Mouse (Mus musculus): ENCODE data around the gene Bcl2l10.
A peak's percentile ranks its signal among the peaks of the same experiment; 100 is the strongest.

Bcl2l10 gene

GRCm38 (mm10) chr9:75322099-75322885, 25.3 kb upstream of the Bcl2l10 start:
- no peak for TF ChIP-seq POU5F1 (IDR thresholded peaks at IDR 0.05; ENCODE audit: borderline replicate concordance, low read length)
- no peak for TF ChIP-seq NANOG (IDR thresholded peaks at IDR 0.05; ENCODE audit: borderline replicate concordance, low read length)
- no peak for TF ChIP-seq CTCF (conservative IDR thresholded peaks at IDR 0.05; ENCODE audit: low read length)
- Histone ChIP-seq H3K27me3 (ENCODE audit: insufficient read depth, low read length) (no peaks in the 10 kb centered on the region; the same call in 1 of the 2 replicates), H3K4me1 (replicated peaks; ENCODE audit: low read depth, low read length) (peaks cover 56% of the 10 kb centered on the region), H3K4me3 (replicated peaks; ENCODE audit: low read length) (no peak overlapping the region), H3K9me3 (ENCODE audit: low read length) (no peaks in the 10 kb centered on the region), H3K36me3 (ENCODE audit: insufficient read depth, low read length) (0 out of 2 replicates have a peak, but pooled peaks cover 5% of the 10 kb centered on the region)

- Histone ChIP-seq H3K4me3 (replicated peaks; ENCODE audit: low read length) (no peak overlapping the region), H3K4me1 (replicated peaks; ENCODE audit: low read depth, low read length) (peaks cover 50% of the 10 kb centered on the region), H3K9me3 (ENCODE audit: low read length) (no peaks in the 10 kb centered on the region), H3K27me3 (ENCODE audit: insufficient read depth, low read length) (no peaks in the 10 kb centered on the region), H3K36me3 (ENCODE audit: insufficient read depth, low read length) (peaks cover 14% of the 10 kb centered on the region; the same call in 1 of the 2 replicates)
- no peak for TF ChIP-seq POU5F1 (IDR thresholded peaks at IDR 0.05; ENCODE audit: borderline replicate concordance, low read length)
- TF ChIP-seq CTCF (conservative IDR thresholded peaks at IDR 0.05; ENCODE audit: low read length), result no peak
- no peak for TF ChIP-seq NANOG (IDR thresholded peaks at IDR 0.05; ENCODE audit: borderline replicate concordance, low read length)
Observed at GRCm38 (mm10) chr9:75328047-75328446, 19.5 kb upstream of the Bcl2l10 start.

GRCm38 (mm10) chr9:75330821-75331220, 16.7 kb upstream of the Bcl2l10 start:
- Histone ChIP-seq H3K27me3 (ENCODE audit: insufficient read depth, low read length) (no peaks in the 10 kb centered on the region), H3K9me3 (ENCODE audit: low read length) (no peaks in the 10 kb centered on the region), H3K4me1 (replicated peaks; ENCODE audit: low read depth, low read length) (peaks cover 46% of the 10 kb centered on the region), H3K4me3 (replicated peaks; ENCODE audit: low read length) (no peak overlapping the region), H3K36me3 (ENCODE audit: insufficient read depth, low read length) (peaks cover 27% of the 10 kb centered on the region)
- no peak for TF ChIP-seq POU5F1 (IDR thresholded peaks at IDR 0.05; ENCODE audit: borderline replicate concordance, low read length)
- no peak for TF ChIP-seq CTCF (conservative IDR thresholded peaks at IDR 0.05; ENCODE audit: low read length)
- no peak for TF ChIP-seq NANOG (IDR thresholded peaks at IDR 0.05; ENCODE audit: borderline replicate concordance, low read length)

- peaks cover 29% of the 10 kb centered on the region for H3K4me1 ChIP-seq (replicated peaks; ENCODE audit: low read depth, low read length)
- no peaks in the 10 kb centered on the region for H3K9me3 ChIP-seq (ENCODE audit: low read length)
- no peak overlapping the region for H3K4me3 ChIP-seq (replicated peaks; ENCODE audit: low read length)
- TF ChIP-seq CTCF (conservative IDR thresholded peaks at IDR 0.05; ENCODE audit: low read length) (peak; percentile 43), NANOG (IDR thresholded peaks at IDR 0.05; ENCODE audit: borderline replicate concordance, low read length) (no peak), POU5F1 (IDR thresholded peaks at IDR 0.05; ENCODE audit: borderline replicate concordance, low read length) (no peak)
- H3K36me3 ChIP-seq (ENCODE audit: insufficient read depth, low read length), result peaks cover 61% of the 10 kb centered on the region
- H3K27me3 ChIP-seq (ENCODE audit: insufficient read depth, low read length), result no peaks in the 10 kb centered on the region
Observed at GRCm38 (mm10) chr9:75334440-75334839, 13.1 kb upstream of the Bcl2l10 start.

GRCm38 (mm10) chr9:75338016-75338415, 9.5 kb upstream of the Bcl2l10 start:
- Histone ChIP-seq H3K36me3 (ENCODE audit: insufficient read depth, low read length) (peaks cover 59% of the 10 kb centered on the region), H3K9me3 (ENCODE audit: low read length) (no peaks in the 10 kb centered on the region), H3K4me1 (replicated peaks; ENCODE audit: low read depth, low read length) (peaks cover 15% of the 10 kb centered on the region), H3K4me3 (replicated peaks; ENCODE audit: low read length) (no peak overlapping the region), H3K27me3 (ENCODE audit: insufficient read depth, low read length) (no peaks in the 10 kb centered on the region)
- TF ChIP-seq NANOG (IDR thresholded peaks at IDR 0.05; ENCODE audit: borderline replicate concordance, low read length) (no peak), POU5F1 (IDR thresholded peaks at IDR 0.05; ENCODE audit: borderline replicate concordance, low read length) (no peak), CTCF (conservative IDR thresholded peaks at IDR 0.05; ENCODE audit: low read length) (no peak)

- Histone ChIP-seq H3K9me3 (ENCODE audit: low read length) (no peaks in the 10 kb centered on the region), H3K27me3 (ENCODE audit: insufficient read depth, low read length) (0 out of 2 replicates have a peak, but pooled peaks cover 7% of the 10 kb centered on the region), H3K4me3 (replicated peaks; ENCODE audit: low read length) (no peak overlapping the region), H3K4me1 (replicated peaks; ENCODE audit: low read depth, low read length) (peaks cover 21% of the 10 kb centered on the region), H3K36me3 (ENCODE audit: insufficient read depth, low read length) (peaks cover 48% of the 10 kb centered on the region)
- TF ChIP-seq POU5F1 (IDR thresholded peaks at IDR 0.05; ENCODE audit: borderline replicate concordance, low read length) (no peak), NANOG (IDR thresholded peaks at IDR 0.05; ENCODE audit: borderline replicate concordance, low read length) (no peak), CTCF (conservative IDR thresholded peaks at IDR 0.05; ENCODE audit: low read length) (no peak)
Observed at GRCm38 (mm10) chr9:75342433-75342832, 5.1 kb upstream of the Bcl2l10 start.

GRCm38 (mm10) chr9:75348066-75348465, 508 bp downstream of the Bcl2l10 start:
- Histone ChIP-seq H3K36me3 (ENCODE audit: insufficient read depth, low read length) (peaks cover 18% of the 10 kb centered on the region; the same call in 1 of the 2 replicates), H3K9me3 (ENCODE audit: low read length) (no peaks in the 10 kb centered on the region), H3K4me1 (replicated peaks; ENCODE audit: low read depth, low read length) (peaks cover 39% of the 10 kb centered on the region), H3K4me3 (replicated peaks; ENCODE audit: low read length) (peak overlapping the region; percentile 65), H3K27me3 (ENCODE audit: insufficient read depth, low read length) (peaks cover 11% of the 10 kb centered on the region; the same call in 1 of the 2 replicates)
- TF ChIP-seq POU5F1 (IDR thresholded peaks at IDR 0.05; ENCODE audit: borderline replicate concordance, low read length), result no peak
- TF ChIP-seq CTCF (conservative IDR thresholded peaks at IDR 0.05; ENCODE audit: low read length), result no peak
- no peak for TF ChIP-seq NANOG (IDR thresholded peaks at IDR 0.05; ENCODE audit: borderline replicate concordance, low read length)

GRCm38 (mm10) chr9:75348641-75349040, 1.1 kb downstream of the Bcl2l10 start:
- H3K36me3 ChIP-seq (ENCODE audit: insufficient read depth, low read length), result peaks cover 16% of the 10 kb centered on the region; the same call in 1 of the 2 replicates
- no peaks in the 10 kb centered on the region for H3K9me3 ChIP-seq (ENCODE audit: low read length)
- H3K4me3 ChIP-seq (replicated peaks; ENCODE audit: low read length), result no peak overlapping the region
- TF ChIP-seq NANOG (IDR thresholded peaks at IDR 0.05; ENCODE audit: borderline replicate concordance, low read length) (no peak), POU5F1 (IDR thresholded peaks at IDR 0.05; ENCODE audit: borderline replicate concordance, low read length) (no peak), CTCF (conservative IDR thresholded peaks at IDR 0.05; ENCODE audit: low read length) (no peak)
- peaks cover 11% of the 10 kb centered on the region; the same call in 1 of the 2 replicates for H3K27me3 ChIP-seq (ENCODE audit: insufficient read depth, low read length)
- peaks cover 45% of the 10 kb centered on the region for H3K4me1 ChIP-seq (replicated peaks; ENCODE audit: low read depth, low read length)
